Mouse (Mus musculus) intestine, postnatal 0 days (tissue): ENCODE data around the gene Krt77. TPM values are rescaled to one million over a fixed set of nuclear protein-coding genes. Genes with fewer than 3 reads are reported as not detected.

Experiments
- ATAC-seq: fragments of 200-750 bp; cut with Nextera tagmentation; 2 replicates; pipeline ENCODE4 v1.8.0; 2017; ENCODE audit warnings: mild to moderate bottlenecking, moderate TSS enrichment, moderate library complexity
- H3K27ac ChIP-seq: fragments of 300-500 bp; sonication (generic); 2 replicates; pipeline ENCODE4 v1.5.1; 2014; ENCODE audit warnings: mild to moderate bottlenecking, low read depth, low read length, moderate library complexity
- H3K27me3 ChIP-seq: fragments of 300-500 bp; sonication (generic); replicated peaks from 2 replicates; pipeline ENCODE4 v1.6.1; 2014; ENCODE audit warnings: low read length, mixed read lengths; ENCODE audit not compliant: control insufficient read depth, insufficient read depth
- H3K36me3 ChIP-seq: fragments of 300-500 bp; sonication (generic); 2 replicates; pipeline ENCODE4 v1.6.1; 2014; ENCODE audit warnings: mild to moderate bottlenecking, moderate library complexity; ENCODE audit not compliant: control insufficient read depth, insufficient read depth
- H3K4me1 ChIP-seq: fragments of 300-500 bp; sonication (generic); replicated peaks from 2 replicates; pipeline ENCODE4 v1.6.1; 2014; ENCODE audit warnings: antibody characterized with exemption, low read length, mixed read lengths; ENCODE audit not compliant: control insufficient read depth, insufficient read depth
- H3K4me2 ChIP-seq: fragments of 300-500 bp; sonication (generic); replicated peaks from 2 replicates; pipeline ENCODE4 v1.6.1; 2014; ENCODE audit warnings: low read depth, mild to moderate bottlenecking, moderate library complexity
- H3K4me3 ChIP-seq: fragments of 300-500 bp; sonication (generic); 2 replicates; pipeline ENCODE4 v1.5.1; 2014; ENCODE audit warnings: low read depth, low read length
- H3K9ac ChIP-seq: fragments of 300-500 bp; sonication (generic); 2 replicates; pipeline ENCODE4 v1.6.1; 2014; ENCODE audit warnings: mild to moderate bottlenecking, low read depth, low read length
- H3K9me3 ChIP-seq: fragments of 300-500 bp; sonication (generic); 2 replicates; pipeline ENCODE4 v1.6.1; 2016; ENCODE audit warnings: mixed run types; ENCODE audit not compliant: control insufficient read depth
- CTCF ChIP-seq: sonication (generic); IDR thresholded peaks from 2 replicates; pipeline ENCODE4 v1.5.1; 2016; ENCODE audit warnings: low read depth, mild to moderate bottlenecking, control low read depth, antibody characterized with exemption, moderate library complexity
- WGBS: fragments of 180-500 bp; shearing (Covaris S2); extraction: QIAGEN DNeasy Blood & Tissue Kit; methylation state at CpG from one replicate; pipeline ENCODE4 v1.1.7; 2014; 5-methylcytosine and 5-hydroxymethylcytosine counted together
- polyA plus RNA-seq: library from polyadenylated mRNA; unstranded; fragments of >200 nt; fragmentation: Nextera tagmentation; extraction: Ambion mirVana; gene quantifications from 2 replicates; pipeline ENCODE4 v1.2.1, GENCODE M21; 2015

Krt77 gene
- not detected in 2 replicates for polyA plus RNA-seq

- no peaks in the 10 kb centered on the region for H3K9me3 ChIP-seq
- no peaks in the 10 kb centered on the region for H3K4me1 ChIP-seq
These were observed at the start of gene Krt77 for GRCm38 (mm10) chr15:101869431-101869830. Gene Krt77 (minus strand): TSS chr15:101869705.

GRCm38 (mm10) chr15:101916072-101916471 lies 46.6 kb upstream of the Krt77 start:
- H3K4me1 ChIP-seq, result no peaks in the 10 kb centered on the region
- H3K4me3 ChIP-seq, result no peak overlapping the region
- no peak for TF ChIP-seq CTCF
- ATAC-seq, result no peak
- H3K4me2 ChIP-seq, result no peak overlapping the region
- H3K36me3 ChIP-seq, result no peaks in the 10 kb centered on the region
- H3K9ac ChIP-seq, result no peak overlapping the region
- H3K9me3 ChIP-seq, result no peaks in the 10 kb centered on the region
- 71% methylated on average over 2 of the region's 2 CpGs for WGBS
- H3K27ac ChIP-seq, result no peak overlapping the region
- no peaks in the 10 kb centered on the region for H3K27me3 ChIP-seq

More at GRCm38 (mm10) chr15:101869431-101869830, at the start of gene Krt77:
- no peak within 1 kb of the TSS for H3K27ac ChIP-seq
- peaks cover 20% of the 10 kb centered on the region for H3K27me3 ChIP-seq
- TF ChIP-seq CTCF, result no peak
- no peak within 1 kb of the TSS for H3K9ac ChIP-seq
- WGBS, result 34% methylated on average over 6 of the region's 6 CpGs
- ATAC-seq, result no peak
- no peaks in the 10 kb centered on the region for H3K36me3 ChIP-seq
- H3K4me2 ChIP-seq, result no peak within 1 kb of the TSS
- no peak within 1 kb of the TSS for H3K4me3 ChIP-seq

- no peak overlapping the region for H3K9ac ChIP-seq
- no peak overlapping the region for H3K4me3 ChIP-seq
- H3K9me3 ChIP-seq, result no peaks in the 10 kb centered on the region
- no peak for TF ChIP-seq CTCF
- no peak for ATAC-seq
- no peak overlapping the region for H3K27ac ChIP-seq
- no peaks in the 10 kb centered on the region for H3K36me3 ChIP-seq
- 79% methylated on average over 5 of the region's 5 CpGs for WGBS
- no peaks in the 10 kb centered on the region for H3K4me1 ChIP-seq
- H3K27me3 ChIP-seq, result no peaks in the 10 kb centered on the region
- H3K4me2 ChIP-seq, result no peak overlapping the region
These were observed 35.3 kb upstream of the Krt77 start for GRCm38 (mm10) chr15:101904849-101905248.

- no peaks in the 10 kb centered on the region for H3K4me1 ChIP-seq
- no peak for ATAC-seq
- no peak overlapping the region for H3K4me2 ChIP-seq
- H3K27me3 ChIP-seq, result no peaks in the 10 kb centered on the region
- H3K27ac ChIP-seq, result no peak overlapping the region
- no peak overlapping the region for H3K9ac ChIP-seq
- H3K4me3 ChIP-seq, result no peak overlapping the region
- WGBS, result 52% methylated on average over 12 of the region's 12 CpGs
- H3K9me3 ChIP-seq, result no peaks in the 10 kb centered on the region
- peak; percentile 53 for TF ChIP-seq CTCF
- H3K36me3 ChIP-seq, result no peaks in the 10 kb centered on the region
These were observed 33.0 kb upstream of the Krt77 start for GRCm38 (mm10) chr15:101902171-101903149.

- Histone ChIP-seq H3K36me3 (no peaks in the 10 kb centered on the region), H3K9ac (no peak overlapping the region), H3K27me3 (no peaks in the 10 kb centered on the region), H3K27ac (no peak overlapping the region), H3K4me2 (no peak overlapping the region), H3K4me3 (no peak overlapping the region), H3K9me3 (no peaks in the 10 kb centered on the region), H3K4me1 (no peaks in the 10 kb centered on the region)
- ATAC-seq, result no peak
- WGBS, result 95% methylated on average over 4 of the region's 4 CpGs
- no peak for TF ChIP-seq CTCF
These were observed 25.7 kb upstream of the Krt77 start for GRCm38 (mm10) chr15:101895216-101895615.

- H3K4me1 ChIP-seq, result no peaks in the 10 kb centered on the region
- H3K9me3 ChIP-seq, result no peaks in the 10 kb centered on the region
- H3K4me3 ChIP-seq, result no peak within 1 kb of the TSS
- H3K36me3 ChIP-seq, result no peaks in the 10 kb centered on the region
- no peak within 1 kb of the TSS for H3K4me2 ChIP-seq
- no peak for ATAC-seq
- no peak within 1 kb of the TSS for H3K9ac ChIP-seq
- WGBS, result 66% methylated on average over 4 of the region's 4 CpGs
- no peak for TF ChIP-seq CTCF
- no peak within 1 kb of the TSS for H3K27ac ChIP-seq
- H3K27me3 ChIP-seq, result no peaks in the 10 kb centered on the region
These were observed 23.3 kb upstream of the Krt77 start, which contains the start of gene Krt76 for GRCm38 (mm10) chr15:101892820-101893219. Gene Krt76 (minus strand): TSS chr15:101892920.
